Mouse (Mus musculus): Measurements from ENCODE around the gene Eps8l3. TPM values are rescaled to one million over a fixed set of nuclear protein-coding genes. Genes with fewer than 3 reads are reported as not detected.
"Not testable (repeated sequence)": the region's sequence is repeated elsewhere in the genome, so short reads cannot be mapped to it uniquely, and the experiment has no call there.

Gene Eps8l3
- total RNA-seq, 2 experiments from 2014 or later, result not detected

GRCm38 (mm10) chr3:107852786-107853185 lies 24.2 kb upstream of the Eps8l3 start:
- intact Hi-C loops (cut with DNase I), result no loop called here

GRCm38 (mm10) chr3:107853232-107854181 lies 23.5 kb upstream of the Eps8l3 start:
- intact Hi-C loops (cut with DNase I), result no loop called here
- DNase-seq, result no peak

More at GRCm38 (mm10) chr3:107852786-107853185, 24.2 kb upstream of the Eps8l3 start:
- no peak for DNase-seq

GRCm38 (mm10) chr3:107855368-107855767 lies 21.7 kb upstream of the Eps8l3 start:
- DNase-seq, result no peak

GRCm38 (mm10) chr3:107857646-107858045 lies 19.4 kb upstream of the Eps8l3 start:
- DNase-seq, result no peak
- intact Hi-C loops (cut with DNase I), result no loop called here

More at GRCm38 (mm10) chr3:107855368-107855767, 21.7 kb upstream of the Eps8l3 start:
- intact Hi-C loops (cut with DNase I), result no loop called here

GRCm38 (mm10) chr3:107861483-107861882 lies 15.5 kb upstream of the Eps8l3 start:
- DNase-seq; intact Hi-C loops (cut with DNase I): not testable (repeated sequence)

- intact Hi-C loops (cut with DNase I), result no loop called here
- DNase-seq, result no peak
Observed at GRCm38 (mm10) chr3:107862471-107862870, 14.6 kb upstream of the Eps8l3 start.

- DNase-seq, result no peak
- intact Hi-C loops (cut with DNase I), result no loop called here
Observed at GRCm38 (mm10) chr3:107863471-107863870, 13.6 kb upstream of the Eps8l3 start.

GRCm38 (mm10) chr3:107863898-107864603 lies 13.0 kb upstream of the Eps8l3 start:
- DNase-seq, result peak; percentile 89
- intact Hi-C loops (cut with DNase I), result loop anchor here (1.0 kb wide), 1 partner anchor 168 kb away; the partner anchor contains the start of gene Ahcyl1

GRCm38 (mm10) chr3:107865364-107866091 lies 11.5 kb upstream of the Eps8l3 start:
- intact Hi-C loops (cut with DNase I), result loop anchor here (2.0 to 5.0 kb wide), 3 partner anchors 53 to 282 kb away; partner anchors contain the start of gene Gnai3
- DNase-seq, result no peak

- DNase-seq, result peak; percentile 84
- intact Hi-C loops (cut with DNase I), result loop anchor here (2.0 to 5.0 kb wide), 3 partner anchors 52 to 280 kb away; partner anchors contain the start of gene Gnai3
Observed at GRCm38 (mm10) chr3:107867086-107867485, 9.9 kb upstream of the Eps8l3 start.

- peak; percentile 24 for DNase-seq
- intact Hi-C loops (cut with DNase I), result loop anchor here (5.0 kb wide), 1 partner anchor 279 kb away; the partner anchor contains the start of gene Gnai3
Observed at GRCm38 (mm10) chr3:107868452-107868851, 8.6 kb upstream of the Eps8l3 start.

GRCm38 (mm10) chr3:107869097-107869496 lies 7.9 kb upstream of the Eps8l3 start:
- intact Hi-C loops (cut with DNase I), result loop anchor here (5.0 kb wide), 1 partner anchor 278 kb away; the partner anchor contains the start of gene Gnai3

GRCm38 (mm10) chr3:107869925-107870324 lies 7.1 kb upstream of the Eps8l3 start:
- DNase-seq, result no peak
- intact Hi-C loops (cut with DNase I), result loop anchor here (5.0 kb wide), 1 partner anchor 277 kb away; the partner anchor contains the start of gene Gnai3

More at GRCm38 (mm10) chr3:107869097-107869496, 7.9 kb upstream of the Eps8l3 start:
- DNase-seq, result no peak

- DNase-seq, result no peak
Observed at GRCm38 (mm10) chr3:107873335-107874251, 3.4 kb upstream of the Eps8l3 start.

GRCm38 (mm10) chr3:107875231-107875630 lies 1.8 kb upstream of the Eps8l3 start:
- no peak for DNase-seq
- intact Hi-C loops (cut with DNase I), result no loop called here

More at GRCm38 (mm10) chr3:107873335-107874251, 3.4 kb upstream of the Eps8l3 start:
- intact Hi-C loops (cut with DNase I), result no loop called here

GRCm38 (mm10) chr3:107877747-107878736 lies 1.0 kb downstream of the Eps8l3 start:
- intact Hi-C loops (cut with DNase I), result no loop called here
- DNase-seq, result no peak

- intact Hi-C loops (cut with DNase I), result no loop called here
- DNase-seq, result peak; percentile 85
Observed at GRCm38 (mm10) chr3:107887674-107888495, 10.9 kb downstream of the Eps8l3 start.

All from left cerebral cortex, postnatal 4 days (tissue).